Mouse (Mus musculus): ENCODE results near the gene Gm11937. TPM values are rescaled to one million over a fixed set of nuclear protein-coding genes. Genes with fewer than 3 reads are reported as not detected.
"Not testable (repeated sequence)": the region's sequence is repeated elsewhere in the genome, so short reads cannot be mapped to it uniquely, and the experiment has no call there.

Gene Gm11937
- not detected in 2 replicates for total RNA-seq (2017)

GRCm38 (mm10) chr11:99610089-99610488 lies at the start of gene Gm11937:
Gene Gm11937 (minus strand): TSS chr11:99610189.
- not testable (repeated sequence) for ATAC-seq (replicated peaks; ENCODE audit: low read depth, poor library complexity, severe bottlenecking)

GRCm38 (mm10) chr11:99659256-99659655 lies 49.3 kb upstream of the Gm11937 start:
- ATAC-seq (replicated peaks; ENCODE audit: low read depth, poor library complexity, severe bottlenecking): no peak

- not testable (repeated sequence) for ATAC-seq (replicated peaks; ENCODE audit: low read depth, poor library complexity, severe bottlenecking)
Observed at GRCm38 (mm10) chr11:99658467-99659010, 48.5 kb upstream of the Gm11937 start, which contains the start of gene Gm11563. Gene Gm11563 (minus strand): TSS chr11:99658960.

- no peak for ATAC-seq (replicated peaks; ENCODE audit: low read depth, poor library complexity, severe bottlenecking)
Observed at GRCm38 (mm10) chr11:99657051-99657450, 47.1 kb upstream of the Gm11937 start.

- no peak for ATAC-seq (replicated peaks; ENCODE audit: low read depth, poor library complexity, severe bottlenecking)
Observed at GRCm38 (mm10) chr11:99650136-99650535, 40.1 kb upstream of the Gm11937 start, which contains the start of gene Gm11555. Gene Gm11555 (minus strand): TSS chr11:99650236.

GRCm38 (mm10) chr11:99646444-99646843 lies 36.5 kb upstream of the Gm11937 start:
- no peak for ATAC-seq (replicated peaks; ENCODE audit: low read depth, poor library complexity, severe bottlenecking)

GRCm38 (mm10) chr11:99644351-99644750 lies 34.4 kb upstream of the Gm11937 start:
- no peak for ATAC-seq (replicated peaks; ENCODE audit: low read depth, poor library complexity, severe bottlenecking)

GRCm38 (mm10) chr11:99643635-99644139 lies 33.7 kb upstream of the Gm11937 start, which contains the start of gene Krtap4-7:
Gene Krtap4-7 (minus strand): TSS chr11:99644089.
- not testable (repeated sequence) for ATAC-seq (replicated peaks; ENCODE audit: low read depth, poor library complexity, severe bottlenecking)

- no peak for ATAC-seq (replicated peaks; ENCODE audit: low read depth, poor library complexity, severe bottlenecking)
Observed at GRCm38 (mm10) chr11:99640926-99641325, 30.9 kb upstream of the Gm11937 start.

- ATAC-seq (replicated peaks; ENCODE audit: low read depth, poor library complexity, severe bottlenecking): no peak
Observed at GRCm38 (mm10) chr11:99637086-99637485, 27.1 kb upstream of the Gm11937 start.

GRCm38 (mm10) chr11:99634653-99635134 lies 24.7 kb upstream of the Gm11937 start, which contains the start of gene Krtap4-2:
Gene Krtap4-2 (minus strand): TSS chr11:99635084.
- ATAC-seq (replicated peaks; ENCODE audit: low read depth, poor library complexity, severe bottlenecking): no peak

- ATAC-seq (replicated peaks; ENCODE audit: low read depth, poor library complexity, severe bottlenecking): no peak
Observed at GRCm38 (mm10) chr11:99633293-99633692, 23.3 kb upstream of the Gm11937 start.

- ATAC-seq (replicated peaks; ENCODE audit: low read depth, poor library complexity, severe bottlenecking): no peak
Observed at GRCm38 (mm10) chr11:99630890-99631289, 20.9 kb upstream of the Gm11937 start.

- ATAC-seq (replicated peaks; ENCODE audit: low read depth, poor library complexity, severe bottlenecking): no peak
Observed at GRCm38 (mm10) chr11:99628138-99628537, 18.1 kb upstream of the Gm11937 start, which contains the start of gene Krtap4-1. Gene Krtap4-1 (minus strand): TSS chr11:99628238.

GRCm38 (mm10) chr11:99620335-99620734 lies 10.3 kb upstream of the Gm11937 start, which contains the start of gene Gm11562:
Gene Gm11562 (minus strand): TSS chr11:99620435.
- ATAC-seq (replicated peaks; ENCODE audit: low read depth, poor library complexity, severe bottlenecking): no peak

- no peak for ATAC-seq (replicated peaks; ENCODE audit: low read depth, poor library complexity, severe bottlenecking)
Observed at GRCm38 (mm10) chr11:99614796-99615363, 4.9 kb upstream of the Gm11937 start, which contains the start of gene Krtap2-4. Gene Krtap2-4 (minus strand): TSS chr11:99614846.

- no peak for ATAC-seq (replicated peaks; ENCODE audit: low read depth, poor library complexity, severe bottlenecking)
Observed at GRCm38 (mm10) chr11:99609126-99609525, 863 bp downstream of the Gm11937 start.

- not testable (repeated sequence) for ATAC-seq (replicated peaks; ENCODE audit: low read depth, poor library complexity, severe bottlenecking)
Observed at GRCm38 (mm10) chr11:99603208-99603607, 6.8 kb downstream of the Gm11937 start, which contains the start of gene Gm11938. Gene Gm11938 (minus strand): TSS chr11:99603308.

GRCm38 (mm10) chr11:99597742-99598141 lies 12.2 kb downstream of the Gm11937 start, which contains the start of gene Krtap9-3:
Gene Krtap9-3 (minus strand): TSS chr11:99598105.
- not testable (repeated sequence) for ATAC-seq (replicated peaks; ENCODE audit: low read depth, poor library complexity, severe bottlenecking)

GRCm38 (mm10) chr11:99590981-99591380 lies 19.0 kb downstream of the Gm11937 start, which contains the start of gene Krtap1-3:
Gene Krtap1-3 (minus strand): TSS chr11:99591339.
- no peak for ATAC-seq (replicated peaks; ENCODE audit: low read depth, poor library complexity, severe bottlenecking)

GRCm38 (mm10) chr11:99585096-99585495 lies 24.9 kb downstream of the Gm11937 start:
- ATAC-seq (replicated peaks; ENCODE audit: low read depth, poor library complexity, severe bottlenecking): no peak
